Mouse (Mus musculus): Measurements from ENCODE around the gene Olfr354. TPM values are rescaled to one million over a fixed set of nuclear protein-coding genes. Genes with fewer than 3 reads are reported as not detected.

Olfr354 gene
- polyA plus RNA-seq (2015; fragmentation: Nextera tagmentation; extraction: Ambion mirVana), result not detected in 2 replicates

- Histone ChIP-seq H3K4me3 (replicated peaks; ENCODE audit: low read depth, low read length) (no peak within 1 kb of the TSS), H3K27me3 (ENCODE audit: insufficient read depth, low read length) (no peaks in the 10 kb centered on the region), H3K9ac (ENCODE audit: low read depth, low read length) (no peak within 1 kb of the TSS), H3K4me1 (replicated peaks; ENCODE audit: insufficient read depth, low read length) (no peaks in the 10 kb centered on the region), H3K36me3 (ENCODE audit: insufficient read depth, low read length) (no peaks in the 10 kb centered on the region), H3K9me3 (replicated peaks; ENCODE audit: low read length) (no peaks in the 10 kb centered on the region), H3K27ac (no peak within 1 kb of the TSS), H3K4me2 (ENCODE audit: low read length) (no peak within 1 kb of the TSS)
- no peak for ATAC-seq (replicated peaks; ENCODE audit: low FRiP score, low read depth)
- TF ChIP-seq CTCF (IDR thresholded peaks at IDR 0.05; ENCODE audit: low read depth), result no peak
- DNase-seq (ENCODE audit: low spot score), result no peak
Measured at GRCm38 (mm10) chr2:36905380-36905779, at the start of gene Olfr354. Gene Olfr354 (plus strand): TSS chr2:36905680.

DNA sequence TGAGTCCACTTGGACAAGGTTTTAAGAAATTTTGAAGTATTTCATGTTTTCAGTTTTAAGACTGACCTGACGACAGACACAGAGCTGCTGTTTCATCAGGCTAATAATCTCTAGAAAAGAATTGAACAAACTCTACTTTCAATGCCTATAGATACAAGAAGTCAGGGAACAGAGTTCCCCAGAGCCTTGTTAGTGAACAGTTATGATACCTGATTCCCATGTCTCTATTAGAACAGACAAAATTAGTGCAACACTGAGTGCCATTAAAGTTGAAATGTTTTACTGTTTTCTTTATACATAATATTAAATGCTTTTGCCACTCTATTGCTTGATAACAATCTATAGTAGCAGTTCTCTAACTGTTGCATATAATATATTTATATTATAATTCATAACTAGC, 42.9 kb upstream of the Olfr354 start, which contains the start of gene Olfr351:
Gene Olfr351, minus strand, starts transcription at position 101 of the 400 bp plus-strand sequence.
- no peaks in the 10 kb centered on the region for H3K27me3 ChIP-seq (ENCODE audit: insufficient read depth, low read length)
- no peaks in the 10 kb centered on the region for H3K9me3 ChIP-seq (replicated peaks; ENCODE audit: low read length)
- WGBS, result 85% methylated on average over 1 of the region's 1 CpGs
- no peak within 1 kb of the TSS for H3K9ac ChIP-seq (ENCODE audit: low read depth, low read length)
- no peaks in the 10 kb centered on the region for H3K36me3 ChIP-seq (ENCODE audit: insufficient read depth, low read length)
- no peak within 1 kb of the TSS for H3K27ac ChIP-seq
- H3K4me1 ChIP-seq (replicated peaks; ENCODE audit: insufficient read depth, low read length), result no peaks in the 10 kb centered on the region
- no peak within 1 kb of the TSS for H3K4me2 ChIP-seq (ENCODE audit: low read length)
- H3K4me3 ChIP-seq (replicated peaks; ENCODE audit: low read depth, low read length), result no peak within 1 kb of the TSS
- DNase-seq (ENCODE audit: low spot score) (no peak), ATAC-seq (replicated peaks; ENCODE audit: low FRiP score, low read depth) (no peak)
- TF ChIP-seq CTCF (IDR thresholded peaks at IDR 0.05; ENCODE audit: low read depth), result no peak

- ATAC-seq (replicated peaks; ENCODE audit: low FRiP score, low read depth) (no peak), DNase-seq (ENCODE audit: low spot score) (no peak)
- TF ChIP-seq CTCF (IDR thresholded peaks at IDR 0.05; ENCODE audit: low read depth), result no peak
- Histone ChIP-seq H3K4me1 (replicated peaks; ENCODE audit: insufficient read depth, low read length) (no peaks in the 10 kb centered on the region), H3K9ac (ENCODE audit: low read depth, low read length) (no peak within 1 kb of the TSS), H3K36me3 (ENCODE audit: insufficient read depth, low read length) (no peaks in the 10 kb centered on the region), H3K27ac (no peak within 1 kb of the TSS), H3K27me3 (ENCODE audit: insufficient read depth, low read length) (no peaks in the 10 kb centered on the region), H3K9me3 (replicated peaks; ENCODE audit: low read length) (no peaks in the 10 kb centered on the region), H3K4me2 (ENCODE audit: low read length) (no peak within 1 kb of the TSS), H3K4me3 (replicated peaks; ENCODE audit: low read depth, low read length) (no peak within 1 kb of the TSS)
- 90% methylated on average over 1 of the region's 1 CpGs for WGBS
Measured at GRCm38 (mm10) chr2:36868160-36868559, 37.3 kb upstream of the Olfr354 start, which contains the start of gene Olfr352. Gene Olfr352 (plus strand): TSS chr2:36868460.

GRCm38 (mm10) chr2:36892836-36893235, 12.6 kb upstream of the Olfr354 start, which contains the start of gene Olfr353:
Gene Olfr353 (minus strand): TSS chr2:36892936.
- Histone ChIP-seq H3K4me3 (replicated peaks; ENCODE audit: low read depth, low read length) (no peak within 1 kb of the TSS), H3K36me3 (ENCODE audit: insufficient read depth, low read length) (no peaks in the 10 kb centered on the region), H3K4me2 (ENCODE audit: low read length) (no peak within 1 kb of the TSS), H3K4me1 (replicated peaks; ENCODE audit: insufficient read depth, low read length) (no peaks in the 10 kb centered on the region), H3K27ac (no peak within 1 kb of the TSS), H3K9me3 (replicated peaks; ENCODE audit: low read length) (no peaks in the 10 kb centered on the region), H3K9ac (ENCODE audit: low read depth, low read length) (no peak within 1 kb of the TSS), H3K27me3 (ENCODE audit: insufficient read depth, low read length) (no peaks in the 10 kb centered on the region)
- TF ChIP-seq CTCF (IDR thresholded peaks at IDR 0.05; ENCODE audit: low read depth), result no peak
- DNase-seq (ENCODE audit: low spot score), result no peak
- no peak for ATAC-seq (replicated peaks; ENCODE audit: low FRiP score, low read depth)

GRCm38 (mm10) chr2:36897114-36897513, 8.4 kb upstream of the Olfr354 start:
- no peaks in the 10 kb centered on the region for H3K4me1 ChIP-seq (replicated peaks; ENCODE audit: insufficient read depth, low read length)
- H3K4me2 ChIP-seq (ENCODE audit: low read length), result no peak overlapping the region
- no peak for TF ChIP-seq CTCF (IDR thresholded peaks at IDR 0.05; ENCODE audit: low read depth)
- H3K27me3 ChIP-seq (ENCODE audit: insufficient read depth, low read length), result no peaks in the 10 kb centered on the region
- DNase-seq (ENCODE audit: low spot score), result no peak
- H3K27ac ChIP-seq, result no peak overlapping the region
- ATAC-seq (replicated peaks; ENCODE audit: low FRiP score, low read depth), result no peak
- no peak overlapping the region for H3K4me3 ChIP-seq (replicated peaks; ENCODE audit: low read depth, low read length)
- no peak overlapping the region for H3K9ac ChIP-seq (ENCODE audit: low read depth, low read length)
- H3K36me3 ChIP-seq (ENCODE audit: insufficient read depth, low read length), result no peaks in the 10 kb centered on the region
- no peaks in the 10 kb centered on the region for H3K9me3 ChIP-seq (replicated peaks; ENCODE audit: low read length)

GRCm38 (mm10) chr2:36928797-36929196, 23.3 kb downstream of the Olfr354 start, which contains the start of gene Olfr355:
Gene Olfr355 (minus strand): TSS chr2:36928897.
- H3K9me3 ChIP-seq (replicated peaks; ENCODE audit: low read length), result no peaks in the 10 kb centered on the region
- H3K4me3 ChIP-seq (replicated peaks; ENCODE audit: low read depth, low read length), result no peak within 1 kb of the TSS
- H3K4me2 ChIP-seq (ENCODE audit: low read length), result no peak within 1 kb of the TSS
- H3K9ac ChIP-seq (ENCODE audit: low read depth, low read length), result no peak within 1 kb of the TSS
- H3K36me3 ChIP-seq (ENCODE audit: insufficient read depth, low read length), result no peaks in the 10 kb centered on the region
- no peaks in the 10 kb centered on the region for H3K27me3 ChIP-seq (ENCODE audit: insufficient read depth, low read length)
- no peak for TF ChIP-seq CTCF (IDR thresholded peaks at IDR 0.05; ENCODE audit: low read depth)
- H3K4me1 ChIP-seq (replicated peaks; ENCODE audit: insufficient read depth, low read length), result no peaks in the 10 kb centered on the region
- no peak for ATAC-seq (replicated peaks; ENCODE audit: low FRiP score, low read depth)
- H3K27ac ChIP-seq, result no peak within 1 kb of the TSS
- DNase-seq (ENCODE audit: low spot score), result no peak

- DNase-seq (ENCODE audit: low spot score), result no peak
- H3K4me1 ChIP-seq (replicated peaks; ENCODE audit: insufficient read depth, low read length), result no peaks in the 10 kb centered on the region
- H3K9ac ChIP-seq (ENCODE audit: low read depth, low read length), result no peak within 1 kb of the TSS
- H3K36me3 ChIP-seq (ENCODE audit: insufficient read depth, low read length), result no peaks in the 10 kb centered on the region
- ATAC-seq (replicated peaks; ENCODE audit: low FRiP score, low read depth), result no peak
- no peak within 1 kb of the TSS for H3K27ac ChIP-seq
- no peaks in the 10 kb centered on the region for H3K27me3 ChIP-seq (ENCODE audit: insufficient read depth, low read length)
- 93% methylated on average over 2 of the region's 2 CpGs for WGBS
- no peaks in the 10 kb centered on the region for H3K9me3 ChIP-seq (replicated peaks; ENCODE audit: low read length)
- no peak for TF ChIP-seq CTCF (IDR thresholded peaks at IDR 0.05; ENCODE audit: low read depth)
- no peak within 1 kb of the TSS for H3K4me3 ChIP-seq (replicated peaks; ENCODE audit: low read depth, low read length)
- no peak within 1 kb of the TSS for H3K4me2 ChIP-seq (ENCODE audit: low read length)
Measured at GRCm38 (mm10) chr2:36936821-36937220, 31.3 kb downstream of the Olfr354 start, which contains the start of gene Olfr356. Gene Olfr356 (plus strand): TSS chr2:36937121.

Other genes with a start within 250 kb of the Olfr354 start
- gene Olfr346, start 219.9 kb upstream of the Olfr354 start, polyA plus RNA-seq (2015; fragmentation: Nextera tagmentation; extraction: Ambion mirVana), result not detected in 2 replicates
- gene Olfr347, start 173.8 kb upstream of the Olfr354 start, polyA plus RNA-seq (2015; fragmentation: Nextera tagmentation; extraction: Ambion mirVana), result not detected in 2 replicates
- not detected in 2 replicates for gene Olfr348, start 121.4 kb upstream of the Olfr354 start, polyA plus RNA-seq (2015; fragmentation: Nextera tagmentation; extraction: Ambion mirVana)
- gene Olfr50, start 115.1 kb upstream of the Olfr354 start, polyA plus RNA-seq (2015; fragmentation: Nextera tagmentation; extraction: Ambion mirVana), result not detected in 2 replicates
- gene Olfr3, start 88.6 kb upstream of the Olfr354 start, polyA plus RNA-seq (2015; fragmentation: Nextera tagmentation; extraction: Ambion mirVana), result not detected in 2 replicates
- gene Olfr350, start 59.4 kb upstream of the Olfr354 start, polyA plus RNA-seq (2015; fragmentation: Nextera tagmentation; extraction: Ambion mirVana), result not detected in 2 replicates
- gene Olfr351, start 43.0 kb upstream of the Olfr354 start, polyA plus RNA-seq (2015; fragmentation: Nextera tagmentation; extraction: Ambion mirVana), result not detected in 2 replicates
- not detected in 2 replicates for gene Olfr352, start 37.2 kb upstream of the Olfr354 start, polyA plus RNA-seq (2015; fragmentation: Nextera tagmentation; extraction: Ambion mirVana)
- not detected in 2 replicates for gene Olfr353, start 12.7 kb upstream of the Olfr354 start, polyA plus RNA-seq (2015; fragmentation: Nextera tagmentation; extraction: Ambion mirVana)
- not detected in 2 replicates for gene Olfr355, start 23.2 kb downstream of the Olfr354 start, polyA plus RNA-seq (2015; fragmentation: Nextera tagmentation; extraction: Ambion mirVana)
- not detected in 2 replicates for gene Olfr356, start 31.4 kb downstream of the Olfr354 start, polyA plus RNA-seq (2015; fragmentation: Nextera tagmentation; extraction: Ambion mirVana)
- not detected in 2 replicates for gene Olfr357, start 88.1 kb downstream of the Olfr354 start, polyA plus RNA-seq (2015; fragmentation: Nextera tagmentation; extraction: Ambion mirVana)
- not detected in 2 replicates for gene Olfr358, start 103.7 kb downstream of the Olfr354 start, polyA plus RNA-seq (2015; fragmentation: Nextera tagmentation; extraction: Ambion mirVana)
- gene Olfr360, start 160.1 kb downstream of the Olfr354 start, polyA plus RNA-seq (2015; fragmentation: Nextera tagmentation; extraction: Ambion mirVana), result not detected in 2 replicates
- not detected in 2 replicates for gene Olfr361, start 183.6 kb downstream of the Olfr354 start, polyA plus RNA-seq (2015; fragmentation: Nextera tagmentation; extraction: Ambion mirVana)
- gene Olfr362, start 212.2 kb downstream of the Olfr354 start, polyA plus RNA-seq (2015; fragmentation: Nextera tagmentation; extraction: Ambion mirVana), result not detected in 2 replicates
- not detected in 2 replicates for gene Olfr364-ps1, start 233.6 kb downstream of the Olfr354 start, polyA plus RNA-seq (2015; fragmentation: Nextera tagmentation; extraction: Ambion mirVana)